Mouse (Mus musculus) bone marrow macrophage, adult 2 months (primary cell): ENCODE results near the gene Bdp1.

Experiments
- CTCF ChIP-seq: IDR thresholded peaks from 2 replicates; pipeline ENCODE4 v1.5.1; 2012; ENCODE audit warnings: low read depth, mild to moderate bottlenecking, low read length, moderate library complexity
- POLR2A ChIP-seq: IDR thresholded peaks from 2 replicates; pipeline ENCODE4 v1.6.1; 2012; ENCODE audit warnings: mild to moderate bottlenecking, low read depth, low read length, borderline replicate concordance

DNA sequence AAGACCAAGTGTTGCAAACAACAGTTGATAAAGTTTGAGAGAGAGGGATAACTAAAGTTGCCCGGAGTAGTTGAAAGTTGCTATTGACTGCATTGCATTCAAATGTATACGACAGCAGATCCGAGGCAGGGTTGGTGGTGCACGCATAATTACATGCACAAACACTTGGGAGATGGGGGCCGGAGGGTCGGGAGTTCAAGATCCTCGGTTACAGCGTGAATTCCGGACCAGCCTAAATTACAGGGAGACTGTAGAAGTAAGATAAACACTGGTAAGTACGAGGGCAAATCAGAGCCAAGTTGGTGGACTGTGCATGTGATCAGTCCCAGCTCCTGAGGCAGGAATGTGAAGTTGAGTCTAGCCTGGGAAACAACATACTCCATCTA lies 21.4 kb upstream of the Bdp1 start:
- TF ChIP-seq CTCF, result no peak
- TF ChIP-seq POLR2A, result no peak
